Mouse (Mus musculus): ENCODE results near the gene Lrrc14b.
A peak's percentile ranks its signal among the peaks of the same experiment; 100 is the strongest.

The Lrrc14b gene

GRCm38 (mm10) chr13:74363859-74364235 is at the start of gene Lrrc14b:
TSS of gene Lrrc14b (minus strand) at chr13:74364005.
- DNase-seq (ENCODE audit: low spot score): no peak

GRCm38 (mm10) chr13:74399298-74399839 is 35.6 kb upstream of the Lrrc14b start, which contains the start of gene Ftl1-ps1:
TSS of gene Ftl1-ps1 (plus strand) at chr13:74399694.
- DNase-seq (ENCODE audit: low spot score): no peak

- DNase-seq (ENCODE audit: low spot score): no peak
Measured at GRCm38 (mm10) chr13:74391156-74391555, 27.4 kb upstream of the Lrrc14b start.

- DNase-seq (ENCODE audit: low spot score): no peak
Measured at GRCm38 (mm10) chr13:74390371-74390990, 26.7 kb upstream of the Lrrc14b start, which contains the start of gene Zfp72. TSS of gene Zfp72 (minus strand) at chr13:74390836.

GRCm38 (mm10) chr13:74389730-74390129 is 25.9 kb upstream of the Lrrc14b start:
- DNase-seq (ENCODE audit: low spot score): no peak

GRCm38 (mm10) chr13:74382289-74382688 is 18.5 kb upstream of the Lrrc14b start:
- DNase-seq (ENCODE audit: low spot score): no peak

- DNase-seq (ENCODE audit: low spot score): no peak
Measured at GRCm38 (mm10) chr13:74381533-74382276, 17.9 kb upstream of the Lrrc14b start.

GRCm38 (mm10) chr13:74363176-74363858 is 488 bp downstream of the Lrrc14b start:
- DNase-seq (ENCODE audit: low spot score): no peak

- DNase-seq (ENCODE audit: low spot score): no peak
Measured at GRCm38 (mm10) chr13:74362218-74362617, 1.6 kb downstream of the Lrrc14b start.

GRCm38 (mm10) chr13:74356491-74356890 is 7.3 kb downstream of the Lrrc14b start:
- DNase-seq (ENCODE audit: low spot score): no peak

GRCm38 (mm10) chr13:74350435-74350906 is 13.3 kb downstream of the Lrrc14b start:
- DNase-seq (ENCODE audit: low spot score): no peak

GRCm38 (mm10) chr13:74349566-74350434 is 14.0 kb downstream of the Lrrc14b start, which contains the start of the genes Sdha and Ccdc127:
TSS of gene Sdha (minus strand) at chr13:74350280.
TSS of gene Ccdc127 (plus strand) at chr13:74350309.
- peak; percentile 81 for DNase-seq (ENCODE audit: low spot score)

- no peak for DNase-seq (ENCODE audit: low spot score)
Measured at GRCm38 (mm10) chr13:74341036-74341435, 22.8 kb downstream of the Lrrc14b start.

GRCm38 (mm10) chr13:74329321-74329720 is 34.5 kb downstream of the Lrrc14b start:
- DNase-seq (ENCODE audit: low spot score): no peak

- peak; percentile 56 for DNase-seq (ENCODE audit: low spot score)
Measured at GRCm38 (mm10) chr13:74317170-74317849, 46.5 kb downstream of the Lrrc14b start, which contains the start of gene Pdcd6. TSS of gene Pdcd6 (minus strand) at chr13:74317580.

- no peak for DNase-seq (ENCODE audit: low spot score)
Measured at GRCm38 (mm10) chr13:74316789-74317169, 47.0 kb downstream of the Lrrc14b start.

GRCm38 (mm10) chr13:74316386-74316785 is 47.4 kb downstream of the Lrrc14b start:
- no peak for DNase-seq (ENCODE audit: low spot score)

- DNase-seq (ENCODE audit: low spot score): no peak
Measured at GRCm38 (mm10) chr13:74314616-74315015, 49.2 kb downstream of the Lrrc14b start.

All from urinary bladder, postnatal 10 days (tissue).